Mouse (Mus musculus): ENCODE results near the gene Tspan5.

DNA sequence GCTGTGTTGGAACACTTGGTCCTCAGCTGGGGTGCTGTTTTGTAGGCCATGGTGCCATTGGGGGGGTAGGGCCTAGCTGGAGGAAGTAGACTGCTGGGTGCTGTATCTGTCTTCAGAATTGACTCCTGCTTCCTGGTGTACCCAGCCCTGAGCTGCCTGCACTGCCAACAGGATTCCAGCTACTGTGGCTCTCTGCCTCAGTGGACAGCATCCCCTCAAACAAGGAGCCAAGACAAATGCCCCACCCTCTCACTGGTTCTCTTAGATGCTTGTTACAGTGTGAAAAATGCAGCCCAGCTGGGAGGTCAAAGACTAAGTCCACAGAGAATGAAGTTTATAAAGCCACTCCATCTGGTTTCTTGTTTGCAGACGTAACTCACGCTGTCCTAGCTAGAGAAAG is 101.2 kb downstream of the Tspan5 start:
- TF ChIP-seq EP300 (IDR thresholded peaks at IDR 0.05; ENCODE audit: low read depth) (no peak), CTCF (IDR thresholded peaks at IDR 0.05; ENCODE audit: low read depth) (no peak)
